In the genomic region with DNA sequence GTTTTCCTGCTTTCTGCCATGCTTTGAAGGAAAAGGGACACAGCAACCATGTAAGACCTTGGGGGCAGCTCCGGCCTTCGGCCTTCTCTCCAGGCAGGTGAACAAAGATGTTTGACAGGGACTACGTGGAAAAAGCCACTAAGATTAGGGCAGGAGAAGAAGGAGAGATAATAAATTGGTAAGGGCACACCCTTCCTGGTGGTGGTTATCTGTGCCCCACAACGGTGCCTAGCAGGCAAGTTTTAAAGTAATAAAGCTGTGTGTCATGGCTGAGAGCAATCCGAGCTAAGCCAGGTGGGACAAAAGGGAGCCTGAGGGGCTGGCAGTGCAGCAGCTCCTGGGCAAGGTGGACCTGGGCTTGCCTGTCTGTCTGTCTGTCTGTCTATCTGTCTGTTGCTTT, we compare ENCODE assay signal across 24 mouse cellular contexts. TPM values are rescaled to one million over a fixed set of nuclear protein-coding genes. Genes with fewer than 3 reads are reported as not detected.
A peak's percentile ranks its signal among the peaks of the same experiment; 100 is the strongest.
DNase-seq lines count a peak whose midpoint lies in the region; ATAC-seq and TF ChIP-seq lines count a peak whose summit lies in the region.
"Had no signal": no experiment of that assay in that cellular context is flagged by ENCODE, and none has a peak within 500 bp of the region (broad histone marks: within the 10 kb centered on the region; RNA-seq: fewer than 3 reads in every experiment).

No protein-coding gene starts in this region.

- H3K27ac ChIP-seq in stomach, embryonic 15.5 days: no peak overlapping the region
- no peak overlapping the region for H3K27ac ChIP-seq in stomach, postnatal 0 days (replicated peaks)
- H3K27ac ChIP-seq in liver, embryonic 15.5 days (replicated peaks): peak overlapping the region; percentile 59
- no peak overlapping the region for H3K27ac ChIP-seq in limb, embryonic 10.5 days
- H3K27ac ChIP-seq: heart, embryonic 15.5 days; hindbrain, embryonic 15.5 days; intestine, embryonic 15.5 days; layer of hippocampus, adult 2 months; limb, embryonic 12.5 days had no signal

- no peak overlapping the region for H3K9ac ChIP-seq in stomach, embryonic 15.5 days
- H3K9ac ChIP-seq in stomach, postnatal 0 days (ENCODE audit: low read length): no peak overlapping the region
- no peak overlapping the region for H3K9ac ChIP-seq in liver, embryonic 15.5 days
- H3K9ac ChIP-seq: forebrain, postnatal 0 days; heart, embryonic 15.5 days; hindbrain, embryonic 15.5 days; intestine, embryonic 15.5 days; limb, embryonic 12.5 days had no signal

- no peak for TF ChIP-seq CTCF in stomach, postnatal 0 days (IDR thresholded peaks at IDR 0.05; ENCODE audit: low read depth)

- no peak for DNase-seq in stomach, postnatal 0 days (ENCODE audit: low spot score)
- DNase-seq in limb, embryonic 10.5 days (ENCODE audit: low spot score): no peak
- DNase-seq in spleen, postnatal 10 days (ENCODE audit: low spot score in 2 of 2): no peak
- DNase-seq in right cerebral cortex, postnatal 14 days: no peak
- no peak for DNase-seq in adrenal gland, postnatal 36 days
- DNase-seq: adrenal gland, adult 2 months; cerebellum, adult 8-10 months; cerebellum, postnatal 36 days; forebrain, postnatal 0 days; gastrocnemius, postnatal 36 days; kidney, adult 8-10 months; kidney, postnatal 14 days; layer of hippocampus, postnatal 36 days; lung, adult 2 months; right cerebral cortex, adult 18-20 months had no signal

- H3K27me3 ChIP-seq in stomach, embryonic 15.5 days (replicated peaks): no peaks in the 10 kb centered on the region
- H3K27me3 ChIP-seq in stomach, postnatal 0 days (ENCODE audit: control insufficient read depth, insufficient read depth, low read length): no peaks in the 10 kb centered on the region
- no peaks in the 10 kb centered on the region for H3K27me3 ChIP-seq in liver, embryonic 15.5 days
- H3K27me3 ChIP-seq in limb, embryonic 10.5 days (ENCODE audit: low read depth, poor library complexity, severe bottlenecking): no peaks in the 10 kb centered on the region
- H3K27me3 ChIP-seq: heart, embryonic 15.5 days; hindbrain, embryonic 15.5 days; intestine, embryonic 15.5 days; limb, embryonic 12.5 days; Patski had no signal

- H3K9me3 ChIP-seq in stomach, embryonic 15.5 days: no peaks in the 10 kb centered on the region
- H3K9me3 ChIP-seq in stomach, postnatal 0 days (ENCODE audit: control insufficient read depth, low read length): no peaks in the 10 kb centered on the region
- no peaks in the 10 kb centered on the region for H3K9me3 ChIP-seq in liver, embryonic 15.5 days (replicated peaks)
- H3K9me3 ChIP-seq in limb, embryonic 10.5 days (replicated peaks): no peaks in the 10 kb centered on the region
- H3K9me3 ChIP-seq: heart, embryonic 15.5 days; hindbrain, embryonic 15.5 days; intestine, embryonic 15.5 days; limb, embryonic 12.5 days had no signal

- WGBS in stomach, embryonic 15.5 days: 81% methylated on average over 5 of the region's 5 CpGs
- WGBS in stomach, postnatal 0 days: 75% methylated on average over 5 of the region's 5 CpGs
- 15% methylated on average over 5 of the region's 5 CpGs for WGBS in liver, embryonic 15.5 days (ENCODE audit: insufficient replicate concordance)
- WGBS in limb, embryonic 10.5 days: 87% methylated on average over 5 of the region's 5 CpGs

- TF ChIP-seq EP300 in stomach, postnatal 0 days (optimal IDR thresholded peaks at IDR 0.05): no peak

- no peak overlapping the region for H3K4me2 ChIP-seq in stomach, embryonic 15.5 days
- H3K4me2 ChIP-seq in stomach, postnatal 0 days (replicated peaks; ENCODE audit: low read depth): no peak overlapping the region
- peak overlapping the region; percentile 56 for H3K4me2 ChIP-seq in liver, embryonic 15.5 days
- H3K4me2 ChIP-seq: heart, embryonic 15.5 days; hindbrain, embryonic 15.5 days; intestine, embryonic 15.5 days; limb, embryonic 12.5 days had no signal

- H3K36me3 ChIP-seq in stomach, embryonic 15.5 days: peaks cover 7% of the 10 kb centered on the region
- H3K36me3 ChIP-seq in stomach, postnatal 0 days (ENCODE audit: control insufficient read depth, insufficient read depth, low read length): peaks cover 4% of the 10 kb centered on the region; the same call in 1 of the 2 replicates
- peaks cover 18% of the 10 kb centered on the region for H3K36me3 ChIP-seq in liver, embryonic 15.5 days (replicated peaks)
- H3K36me3 ChIP-seq in limb, embryonic 10.5 days: peaks cover 29% of the 10 kb centered on the region

- no peaks in the 10 kb centered on the region for H3K4me1 ChIP-seq in stomach, embryonic 15.5 days
- H3K4me1 ChIP-seq in stomach, postnatal 0 days (replicated peaks; ENCODE audit: control insufficient read depth, insufficient read depth): no peaks in the 10 kb centered on the region
- H3K4me1 ChIP-seq in liver, embryonic 15.5 days (replicated peaks): peaks cover 24% of the 10 kb centered on the region
- H3K4me1 ChIP-seq in limb, embryonic 10.5 days: no peaks in the 10 kb centered on the region
- H3K4me1 ChIP-seq: heart, embryonic 15.5 days; hindbrain, embryonic 15.5 days; intestine, embryonic 15.5 days; limb, embryonic 12.5 days had no signal

- no peak overlapping the region for H3K4me3 ChIP-seq in stomach, embryonic 15.5 days (replicated peaks)
- no peak overlapping the region for H3K4me3 ChIP-seq in stomach, postnatal 0 days (ENCODE audit: low read depth, low read length)
- H3K4me3 ChIP-seq in liver, embryonic 15.5 days (replicated peaks): no peak overlapping the region; the same call in 1 of the 2 replicates
- H3K4me3 ChIP-seq in limb, embryonic 10.5 days: no peak overlapping the region
- H3K4me3 ChIP-seq: heart, embryonic 15.5 days; hindbrain, embryonic 15.5 days; intestine, embryonic 15.5 days; layer of hippocampus, adult 2 months; limb, embryonic 12.5 days had no signal

- ATAC-seq in stomach, embryonic 15.5 days (ENCODE audit: insufficient read depth, low FRiP score, low read depth): peak; percentile 58; the same call in 1 of the 2 replicates
- no peak for ATAC-seq in stomach, postnatal 0 days (ENCODE audit: low FRiP score, low TSS enrichment)
- ATAC-seq in erythroid progenitor cell, adult 5-6 weeks (replicated peaks; ENCODE audit: low FRiP score, poor library complexity, severe bottlenecking): peak; percentile 82
- peak; percentile 88 for ATAC-seq in liver, embryonic 15.5 days (ENCODE audit: insufficient read depth)
- ATAC-seq: forebrain, postnatal 0 days; intestine, embryonic 15.5 days; Patski had no signal

RNA-seq across cellular contexts. Expression of a gene that starts 31.8 kb away (rescaled TPM):
- polyA plus RNA-seq in stomach, embryonic 15.5 days (2015; fragmentation: Nextera tagmentation; extraction: Ambion mirVana): 80.0 and 82.4 TPM in 2 replicates
- polyA plus RNA-seq in stomach, postnatal 0 days (2015; fragmentation: Nextera tagmentation; extraction: Ambion mirVana): 48.3 and 51.5 TPM in 2 replicates
- 42.9 and 93.1 TPM in 2 replicates for total RNA-seq in erythroid progenitor cell, adult 5-6 weeks (2015; ENCODE audit: low replicate concordance)
- 47.7 and 81.4 TPM in 2 replicates for total RNA-seq in erythroid progenitor cell, adult 5-6 weeks (2017; ENCODE audit: low replicate concordance)
- 33.0 and 36.5 TPM in 2 replicates for polyA plus RNA-seq in liver, embryonic 15.5 days (2015; fragmentation: Nextera tagmentation; extraction: Ambion mirVana)
- polyA plus RNA-seq in limb, embryonic 10.5 days (2016; fragmentation: Nextera tagmentation; extraction: Ambion mirVana): 57.5 and 60.0 TPM in 2 replicates
- 10 to 100 TPM; 68.7 to 78.7 TPM for total RNA-seq in adrenal gland, postnatal 36 days (2021)
